Mouse (Mus musculus) embryonic facial prominence, embryonic 15.5 days (tissue): Measurements from ENCODE around the gene Mroh2a. TPM values are rescaled to one million over a fixed set of nuclear protein-coding genes. Genes with fewer than 3 reads are reported as not detected.

Experiments
- ATAC-seq: fragments of 200-750 bp; cut with Nextera tagmentation; 2 replicates; pipeline ENCODE4 v1.8.0; 2017; ENCODE audit warnings: low read depth, moderate TSS enrichment; ENCODE audit not compliant: insufficient number of reproducible peaks, low FRiP score, low TSS enrichment
- H3K27ac ChIP-seq: fragments of 300-500 bp; sonication (generic); replicated peaks from 2 replicates; pipeline ENCODE4 v1.5.1; 2015; ENCODE audit warnings: mild to moderate bottlenecking, inconsistent platforms
- H3K27me3 ChIP-seq: fragments of 300-500 bp; sonication (generic); 2 replicates; pipeline ENCODE4 v1.6.1; 2015; ENCODE audit warnings: inconsistent platforms
- H3K36me3 ChIP-seq: fragments of 300-500 bp; sonication (generic); 2 replicates; pipeline ENCODE4 v1.6.1; 2015; ENCODE audit warnings: mild to moderate bottlenecking, inconsistent platforms
- H3K4me1 ChIP-seq: fragments of 300-500 bp; sonication (generic); 2 replicates; pipeline ENCODE4 v1.6.1; 2015; ENCODE audit warnings: inconsistent platforms
- H3K4me2 ChIP-seq: fragments of 300-500 bp; sonication (generic); replicated peaks from 2 replicates; pipeline ENCODE4 v1.6.1; 2015; ENCODE audit warnings: mild to moderate bottlenecking, inconsistent platforms
- H3K4me3 ChIP-seq: fragments of 300-500 bp; sonication (generic); replicated peaks from 2 replicates; pipeline ENCODE4 v1.5.1; 2015; ENCODE audit warnings: mild to moderate bottlenecking, inconsistent platforms
- H3K9ac ChIP-seq: fragments of 300-500 bp; sonication (generic); 2 replicates; pipeline ENCODE4 v1.6.1; 2015; ENCODE audit warnings: inconsistent platforms
- H3K9me3 ChIP-seq: fragments of 300-500 bp; sonication (generic); replicated peaks from 2 replicates; pipeline ENCODE4 v1.6.1; 2016; ENCODE audit warnings: inconsistent platforms
- WGBS: fragments of 180-500 bp; shearing (Covaris S2); methylation state at CpG from one replicate; pipeline ENCODE4 v1.1.7; 2015; 5-methylcytosine and 5-hydroxymethylcytosine counted together
- polyA plus RNA-seq: library from polyadenylated mRNA; unstranded; fragments of >200 nt; fragmentation: Nextera tagmentation; extraction: Ambion mirVana; gene quantifications from 2 replicates; pipeline ENCODE4 v1.2.1, GENCODE M21; 2015

Mroh2a gene
- polyA plus RNA-seq, 1 experiment from 2014 or later: 1.4 TPM

GRCm38 (mm10) chr1:88240072-88240471 lies 13.3 kb downstream of the Mroh2a start:
- Histone ChIP-seq H3K9ac (no peak overlapping the region), H3K9me3 (peaks cover 76% of the 10 kb centered on the region), H3K4me3 (no peak overlapping the region), H3K4me1 (no peaks in the 10 kb centered on the region), H3K36me3 (no peaks in the 10 kb centered on the region), H3K4me2 (no peak overlapping the region), H3K27ac (no peak overlapping the region), H3K27me3 (no peaks in the 10 kb centered on the region)
- 72% methylated on average over 5 of the region's 5 CpGs for WGBS
- ATAC-seq: no peak

- Histone ChIP-seq H3K27ac (no peak overlapping the region), H3K9ac (no peak overlapping the region), H3K27me3 (no peaks in the 10 kb centered on the region), H3K4me2 (no peak overlapping the region), H3K4me1 (no peaks in the 10 kb centered on the region), H3K4me3 (no peak overlapping the region), H3K36me3 (no peaks in the 10 kb centered on the region), H3K9me3 (peaks cover 75% of the 10 kb centered on the region)
- WGBS: 64% methylated on average over 4 of the region's 4 CpGs
- ATAC-seq: no peak
Measured at GRCm38 (mm10) chr1:88240579-88240978, 13.8 kb downstream of the Mroh2a start.

GRCm38 (mm10) chr1:88243861-88244260 lies 17.1 kb downstream of the Mroh2a start:
- Histone ChIP-seq H3K27me3 (no peaks in the 10 kb centered on the region), H3K4me3 (no peak overlapping the region), H3K4me2 (no peak overlapping the region), H3K9ac (no peak overlapping the region), H3K36me3 (no peaks in the 10 kb centered on the region), H3K27ac (no peak overlapping the region), H3K9me3 (peaks cover 77% of the 10 kb centered on the region), H3K4me1 (no peaks in the 10 kb centered on the region)
- 64% methylated on average over 5 of the region's 5 CpGs for WGBS
- ATAC-seq: no peak

GRCm38 (mm10) chr1:88245881-88246280 lies 19.1 kb downstream of the Mroh2a start:
- H3K36me3 ChIP-seq: no peaks in the 10 kb centered on the region
- H3K9me3 ChIP-seq: peaks cover 77% of the 10 kb centered on the region
- H3K27ac ChIP-seq: no peak overlapping the region
- WGBS: 79% methylated on average over 6 of the region's 6 CpGs
- H3K4me2 ChIP-seq: no peak overlapping the region
- H3K27me3 ChIP-seq: no peaks in the 10 kb centered on the region
- ATAC-seq: no peak
- no peak overlapping the region for H3K4me3 ChIP-seq
- H3K4me1 ChIP-seq: no peaks in the 10 kb centered on the region
- no peak overlapping the region for H3K9ac ChIP-seq

- WGBS: 41% methylated on average over 6 of the region's 6 CpGs
- no peaks in the 10 kb centered on the region for H3K27me3 ChIP-seq
- H3K27ac ChIP-seq: no peak overlapping the region
- no peak overlapping the region for H3K4me3 ChIP-seq
- no peaks in the 10 kb centered on the region for H3K4me1 ChIP-seq
- ATAC-seq: no peak
- H3K9me3 ChIP-seq: peaks cover 72% of the 10 kb centered on the region
- H3K9ac ChIP-seq: no peak overlapping the region
- no peaks in the 10 kb centered on the region for H3K36me3 ChIP-seq
- H3K4me2 ChIP-seq: no peak overlapping the region
Measured at GRCm38 (mm10) chr1:88246386-88246785, 19.6 kb downstream of the Mroh2a start.

GRCm38 (mm10) chr1:88247660-88248059 lies 20.9 kb downstream of the Mroh2a start:
- Histone ChIP-seq H3K36me3 (no peaks in the 10 kb centered on the region), H3K27ac (no peak overlapping the region), H3K9me3 (peaks cover 74% of the 10 kb centered on the region), H3K4me3 (no peak overlapping the region), H3K9ac (no peak overlapping the region), H3K4me1 (no peaks in the 10 kb centered on the region), H3K4me2 (no peak overlapping the region), H3K27me3 (no peaks in the 10 kb centered on the region)
- WGBS: 46% methylated on average over 2 of the region's 2 CpGs
- ATAC-seq: no peak

- H3K9ac ChIP-seq: no peak overlapping the region
- no peak overlapping the region for H3K4me2 ChIP-seq
- WGBS: 64% methylated on average over 4 of the region's 4 CpGs
- 0 out of 2 replicates have a peak, but pooled peaks have one; percentile 2 for ATAC-seq
- H3K27ac ChIP-seq: no peak overlapping the region
- no peaks in the 10 kb centered on the region for H3K4me1 ChIP-seq
- no peaks in the 10 kb centered on the region for H3K36me3 ChIP-seq
- H3K9me3 ChIP-seq: peaks cover 73% of the 10 kb centered on the region
- H3K27me3 ChIP-seq: no peaks in the 10 kb centered on the region
- H3K4me3 ChIP-seq: no peak overlapping the region
Measured at GRCm38 (mm10) chr1:88248658-88249057, 21.9 kb downstream of the Mroh2a start.

- 77% methylated on average over 7 of the region's 7 CpGs for WGBS
- Histone ChIP-seq H3K4me2 (no peak overlapping the region), H3K9me3 (peaks cover 71% of the 10 kb centered on the region), H3K9ac (no peak overlapping the region), H3K27me3 (no peaks in the 10 kb centered on the region), H3K4me1 (no peaks in the 10 kb centered on the region), H3K4me3 (no peak overlapping the region), H3K27ac (no peak overlapping the region), H3K36me3 (no peaks in the 10 kb centered on the region)
- ATAC-seq: no peak
Measured at GRCm38 (mm10) chr1:88249596-88249995, 22.8 kb downstream of the Mroh2a start.

- no peak for ATAC-seq
- no peak overlapping the region for H3K4me2 ChIP-seq
- 83% methylated on average over 5 of the region's 5 CpGs for WGBS
- H3K4me3 ChIP-seq: no peak overlapping the region
- no peaks in the 10 kb centered on the region for H3K4me1 ChIP-seq
- H3K27ac ChIP-seq: no peak overlapping the region
- H3K9ac ChIP-seq: no peak overlapping the region
- peaks cover 70% of the 10 kb centered on the region for H3K9me3 ChIP-seq
- H3K36me3 ChIP-seq: no peaks in the 10 kb centered on the region
- no peaks in the 10 kb centered on the region for H3K27me3 ChIP-seq
Measured at GRCm38 (mm10) chr1:88250023-88250422, 23.2 kb downstream of the Mroh2a start.

GRCm38 (mm10) chr1:88253106-88253505 lies 26.3 kb downstream of the Mroh2a start:
- no peak for ATAC-seq
- Histone ChIP-seq H3K4me3 (no peak overlapping the region), H3K9ac (no peak overlapping the region), H3K4me2 (no peak overlapping the region), H3K4me1 (no peaks in the 10 kb centered on the region), H3K27ac (no peak overlapping the region), H3K36me3 (no peaks in the 10 kb centered on the region), H3K27me3 (no peaks in the 10 kb centered on the region), H3K9me3 (peaks cover 47% of the 10 kb centered on the region)
- 69% methylated on average over 8 of the region's 8 CpGs for WGBS

- no peak overlapping the region for H3K27ac ChIP-seq
- H3K36me3 ChIP-seq: no peaks in the 10 kb centered on the region
- no peak for ATAC-seq
- H3K4me2 ChIP-seq: no peak overlapping the region
- H3K27me3 ChIP-seq: no peaks in the 10 kb centered on the region
- WGBS: 68% methylated on average over 6 of the region's 6 CpGs
- H3K4me1 ChIP-seq: no peaks in the 10 kb centered on the region
- H3K9ac ChIP-seq: no peak overlapping the region
- no peak overlapping the region for H3K4me3 ChIP-seq
- peaks cover 44% of the 10 kb centered on the region for H3K9me3 ChIP-seq
Measured at GRCm38 (mm10) chr1:88253540-88253939, 26.8 kb downstream of the Mroh2a start.

GRCm38 (mm10) chr1:88254793-88255465 lies 28.1 kb downstream of the Mroh2a start:
- Histone ChIP-seq H3K4me2 (no peak overlapping the region), H3K9me3 (peaks cover 31% of the 10 kb centered on the region), H3K4me3 (no peak overlapping the region), H3K9ac (no peak overlapping the region), H3K27me3 (no peaks in the 10 kb centered on the region), H3K4me1 (0 out of 2 replicates have a peak, but pooled peaks cover 5% of the 10 kb centered on the region), H3K27ac (no peak overlapping the region), H3K36me3 (peaks cover 6% of the 10 kb centered on the region)
- peak; percentile 6 for ATAC-seq
- 83% methylated on average over 12 of the region's 12 CpGs for WGBS
